Mouse (Mus musculus) lung, adult 2 months (tissue): ENCODE results near the gene Tnfrsf1a.

Experiments
- CTCF ChIP-seq: fragments of 200-500 bp; IDR thresholded peaks from 2 replicates; pipeline ENCODE4 v1.5.1; 2011; ENCODE audit warnings: mild to moderate bottlenecking, low read length, control low read depth; ENCODE audit not compliant: insufficient read depth
- POLR2A ChIP-seq: fragments of 200-500 bp; IDR thresholded peaks from 2 replicates; pipeline ENCODE4 v1.6.1; 2011; ENCODE audit warnings: low read depth, mild to moderate bottlenecking, control low read depth, low read length, borderline replicate concordance; ENCODE audit errors: extremely low read depth

- TF ChIP-seq POLR2A = no peak
- TF ChIP-seq CTCF = no peak
These were observed 3.1 kb upstream of the Tnfrsf1a start for GRCm38 (mm10) chr6:125346029-125346428.
